Mouse (Mus musculus) NIH3T3 (cell line): ENCODE measurements around the gene Fam19a2.

ENCODE experiments used
- DNase-seq: peaks from one replicate; pipeline ENCODE4 v3.0.0-alpha.2; 2012; ENCODE audit warnings: low read depth

Fam19a2 gene

GRCm38 (mm10) chr10:123723641-123724040 is 459.8 kb downstream of the Fam19a2 start:
- DNase-seq = no peak

- DNase-seq = no peak
These were observed 484.5 kb downstream of the Fam19a2 start for GRCm38 (mm10) chr10:123748317-123748716.

- DNase-seq = no peak
These were observed 488.0 kb downstream of the Fam19a2 start for GRCm38 (mm10) chr10:123751676-123752280.

GRCm38 (mm10) chr10:123752755-123753154 is 489.0 kb downstream of the Fam19a2 start:
- no peak for DNase-seq

- DNase-seq = no peak
These were observed 490.2 kb downstream of the Fam19a2 start for GRCm38 (mm10) chr10:123753996-123754395.

GRCm38 (mm10) chr10:123789374-123789773 is 525.6 kb downstream of the Fam19a2 start:
- DNase-seq = no peak
